Mouse (Mus musculus) cortical plate, adult 2 months (tissue): ENCODE data around the gene Gm45140.

Experiments used
- CTCF ChIP-seq: fragments of 200-500 bp; IDR thresholded peaks from 2 replicates; pipeline ENCODE4 v1.5.1; 2011; ENCODE audit warnings: mild to moderate bottlenecking, control low read depth, low read length; ENCODE audit not compliant: insufficient read depth; ENCODE audit errors: extremely low read depth
- POLR2A ChIP-seq: fragments of 200-500 bp; IDR thresholded peaks from 2 replicates; pipeline ENCODE4 v1.6.1; 2011; ENCODE audit warnings: mild to moderate bottlenecking, low read length, control low read depth; ENCODE audit not compliant: insufficient read depth; ENCODE audit errors: extremely low read depth

DNA sequence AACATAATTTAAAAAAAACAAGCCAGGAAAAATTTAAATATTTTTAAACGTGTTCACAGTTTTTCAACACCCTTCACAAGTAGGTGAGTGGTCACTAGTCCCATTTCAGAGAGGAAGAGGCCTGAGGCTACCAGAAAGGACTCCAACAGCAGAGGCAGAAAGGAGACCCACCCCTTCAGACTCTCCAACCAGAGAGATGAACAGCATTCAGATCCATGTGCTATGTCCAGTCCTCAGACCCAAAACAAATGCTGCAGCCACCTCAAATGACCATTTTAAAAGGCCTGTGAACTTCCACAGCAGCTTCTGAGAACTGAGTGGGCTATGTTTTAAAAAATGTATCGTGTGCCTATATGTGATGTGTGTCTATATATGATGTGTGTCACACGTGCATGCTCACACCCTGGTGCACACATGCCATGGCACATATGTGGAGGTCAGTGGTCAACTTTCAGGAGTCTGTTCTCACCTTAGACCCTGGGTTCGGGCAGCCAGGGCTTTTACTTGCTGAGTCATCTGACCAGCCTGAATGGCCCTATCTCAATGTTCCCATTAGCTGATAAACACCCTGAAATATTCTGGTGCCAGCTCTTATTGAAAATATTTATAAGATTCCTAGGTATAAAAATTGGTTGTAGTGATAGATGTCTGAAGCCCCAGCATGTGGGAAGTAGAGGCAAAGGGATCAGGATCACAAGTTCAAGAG is 27.7 kb downstream of the Gm45140 start:
- TF ChIP-seq POLR2A: no peak
- TF ChIP-seq CTCF: no peak
